Mouse (Mus musculus) MEL (cell line): ENCODE results near the gene Vps13d. TPM values are rescaled to one million over a fixed set of nuclear protein-coding genes. Genes with fewer than 3 reads are reported as not detected.
A peak's percentile ranks its signal among the peaks of the same experiment; 100 is the strongest.

Experiments used
- DNase-seq: peaks from one replicate; pipeline ENCODE4 v3.0.0; 2011; ENCODE audit warnings: low read depth, low spot score
- H3K27ac ChIP-seq: 2 replicates; pipeline ENCODE4 v1.5.1; 2012; ENCODE audit warnings: low read depth, mild to moderate bottlenecking, control low read depth, low read length, moderate library complexity; ENCODE audit not compliant: control insufficient read depth
- H3K27me3 ChIP-seq, 2 experiments: fragments of 150-350 bp in 1 of 2; sonication (generic) in 1 of 2; 2 replicates each; pipeline ENCODE4 v1.6.1; 2012; ENCODE audit warnings: low read length in 2 of 2, mild to moderate bottlenecking in 2 of 2, improper control_type of control experiment in 1 of 2, moderate library complexity in 1 of 2; ENCODE audit not compliant: insufficient read depth in 2 of 2, control insufficient read depth in 1 of 2
- H3K36me3 ChIP-seq, 2 experiments: 2 replicates each; pipeline ENCODE4 v1.6.1; 2012 to 2014; ENCODE audit warnings: low read length in 2 of 2, improper control_type of control experiment in 1 of 2, inconsistent platforms in 1 of 2, mild to moderate bottlenecking in 1 of 2; ENCODE audit not compliant: insufficient read depth in 2 of 2, control insufficient read depth in 1 of 2
- H3K4me1 ChIP-seq, 2 experiments: fragments of 150-350 bp in 1 of 2; sonication (generic) in 1 of 2; 2 replicates each; pipeline ENCODE4 v1.6.1; 2012; ENCODE audit warnings: low read length in 2 of 2, improper control_type of control experiment in 1 of 2, mild to moderate bottlenecking in 1 of 2; ENCODE audit not compliant: insufficient read depth in 2 of 2, control insufficient read depth in 1 of 2
- H3K4me3 ChIP-seq, 2 experiments: fragments of 150-350 bp in 1 of 2; sonication (generic) in 1 of 2; 2 replicates each; pipeline ENCODE4 v1.5.1; 2012; ENCODE audit warnings: low read depth in 2 of 2, low read length in 2 of 2, mild to moderate bottlenecking in 2 of 2, moderate library complexity in 2 of 2, control low read depth in 1 of 2, improper control_type of control experiment in 1 of 2; ENCODE audit not compliant: control insufficient read depth in 1 of 2, insufficient read depth in 1 of 2
- H3K79me2 ChIP-seq: 2 replicates; pipeline ENCODE4 v1.6.1; 2012; ENCODE audit warnings: mild to moderate bottlenecking, low read length, moderate library complexity; ENCODE audit not compliant: control insufficient read depth, poor library complexity, insufficient read depth
- H3K9ac ChIP-seq: 2 replicates; pipeline ENCODE4 v1.6.1; 2012; ENCODE audit warnings: low read depth, mild to moderate bottlenecking, control low read depth, low read length, moderate library complexity; ENCODE audit not compliant: control insufficient read depth, poor library complexity, severe bottlenecking
- H3K9me3 ChIP-seq: fragments of 150-350 bp; sonication (generic); replicated peaks from 2 replicates; pipeline ENCODE4 v1.6.1; 2012; ENCODE audit warnings: mild to moderate bottlenecking, low read length, improper control_type of control experiment, moderate library complexity; ENCODE audit not compliant: insufficient read depth
- BHLHE40 ChIP-seq: IDR thresholded peaks from 2 replicates; pipeline ENCODE4 v1.6.1; 2012; ENCODE audit warnings: low read depth, mild to moderate bottlenecking, inconsistent platforms, low read length, improper control_type of control experiment, borderline replicate concordance
- CHD1 ChIP-seq: IDR thresholded peaks from 2 replicates; pipeline ENCODE4 v1.6.1; 2012; ENCODE audit warnings: low read depth, mild to moderate bottlenecking, inconsistent platforms, low read length, improper control_type of control experiment
- CHD2 ChIP-seq: IDR thresholded peaks from 2 replicates; pipeline ENCODE4 v1.6.1; 2011; ENCODE audit warnings: low read length, improper control_type of control experiment
- EP300 ChIP-seq, 2 experiments: IDR thresholded peaks; 2 replicates each; pipeline ENCODE4 v1.6.1; 2011; ENCODE audit warnings: improper control_type of control experiment in 2 of 2, low read length in 2 of 2, low read depth in 1 of 2, mild to moderate bottlenecking in 1 of 2
- ETS1 ChIP-seq: IDR thresholded peaks from 2 replicates; pipeline ENCODE4 v1.6.1; 2012; ENCODE audit warnings: low read depth, mild to moderate bottlenecking, inconsistent platforms, low read length, improper control_type of control experiment, moderate library complexity
- GABPA ChIP-seq: IDR thresholded peaks from 2 replicates; pipeline ENCODE4 v1.6.1; 2012; ENCODE audit warnings: low read depth, mild to moderate bottlenecking, inconsistent platforms, low read length, improper control_type of control experiment, moderate library complexity
- HCFC1 ChIP-seq: IDR thresholded peaks from 2 replicates; pipeline ENCODE4 v1.6.1; 2012; ENCODE audit warnings: low read depth, mild to moderate bottlenecking, inconsistent platforms, low read length, improper control_type of control experiment, moderate library complexity
- JUND ChIP-seq: IDR thresholded peaks from 2 replicates; pipeline ENCODE4 v1.6.1; 2011; ENCODE audit warnings: low read depth, mild to moderate bottlenecking, improper control_type of control experiment, low read length
- KAT2A ChIP-seq: conservative IDR thresholded peaks from 2 replicates; pipeline ENCODE4 v1.6.1; 2012; ENCODE audit warnings: low read depth, low read length, improper control_type of control experiment, inconsistent platforms
- MAZ ChIP-seq: IDR thresholded peaks from 2 replicates; pipeline ENCODE4 v1.6.1; 2012; ENCODE audit warnings: low read depth, mild to moderate bottlenecking, inconsistent platforms, low read length, improper control_type of control experiment
- MXI1 ChIP-seq: IDR thresholded peaks from 2 replicates; pipeline ENCODE4 v1.6.1; 2011; ENCODE audit warnings: mild to moderate bottlenecking, low read depth, low read length, improper control_type of control experiment
- MYB ChIP-seq: IDR thresholded peaks from 2 replicates; pipeline ENCODE4 v1.6.1; 2011; ENCODE audit warnings: mild to moderate bottlenecking, low read depth, low read length, improper control_type of control experiment
- NELFE ChIP-seq: IDR thresholded peaks from 2 replicates; pipeline ENCODE4 v1.6.1; 2011; ENCODE audit warnings: low read depth, low read length, improper control_type of control experiment
- NRF1 ChIP-seq: IDR thresholded peaks from 2 replicates; pipeline ENCODE4 v1.6.1; 2014; ENCODE audit warnings: low read depth, mild to moderate bottlenecking, inconsistent platforms, low read length, improper control_type of control experiment, moderate library complexity; ENCODE audit not compliant: poor library complexity, insufficient read depth, severe bottlenecking
- POLR2A ChIP-seq, 2 experiments: IDR thresholded peaks; 2 replicates each; pipeline ENCODE4 v1.6.1; 2011 to 2012; ENCODE audit warnings: low read length in 2 of 2, mild to moderate bottlenecking in 2 of 2, control low read depth in 1 of 2, improper control_type of control experiment in 1 of 2, low read depth in 1 of 2, moderate library complexity in 1 of 2; ENCODE audit not compliant: control insufficient read depth in 1 of 2, insufficient read depth in 1 of 2, poor library complexity in 1 of 2
- POLR2AphosphoS5 ChIP-seq: IDR thresholded peaks from 2 replicates; pipeline ENCODE4 v1.6.1; 2012; ENCODE audit warnings: low read depth, borderline replicate concordance, mild to moderate bottlenecking, inconsistent platforms, low read length, moderate library complexity, mixed read lengths
- RCOR1 ChIP-seq: IDR thresholded peaks from 2 replicates; pipeline ENCODE4 v1.6.1; 2012; ENCODE audit warnings: low read depth, mild to moderate bottlenecking, inconsistent platforms, low read length, improper control_type of control experiment
- TBP ChIP-seq: IDR thresholded peaks from 2 replicates; pipeline ENCODE4 v1.8.0; 2011; ENCODE audit warnings: low read depth, low read length, improper control_type of control experiment
- TCF12 ChIP-seq: IDR thresholded peaks from 2 replicates; pipeline ENCODE4 v1.6.1; 2014; ENCODE audit warnings: low read depth, mild to moderate bottlenecking, inconsistent platforms, low read length, improper control_type of control experiment, moderate library complexity
- UBTF ChIP-seq: IDR thresholded peaks from 2 replicates; pipeline ENCODE4 v1.6.1; 2012; ENCODE audit warnings: low read depth, mild to moderate bottlenecking, inconsistent platforms, low read length, improper control_type of control experiment, moderate library complexity, borderline replicate concordance; ENCODE audit not compliant: insufficient read depth
- USF1 ChIP-seq: IDR thresholded peaks from 2 replicates; pipeline ENCODE4 v1.6.1; 2014; ENCODE audit warnings: low read depth, mild to moderate bottlenecking, inconsistent platforms, low read length, improper control_type of control experiment, moderate library complexity
- ZC3H11A ChIP-seq: IDR thresholded peaks from 2 replicates; pipeline ENCODE4 v1.6.1; 2012; ENCODE audit warnings: low read depth, mild to moderate bottlenecking, inconsistent platforms, low read length, improper control_type of control experiment
- ZKSCAN1 ChIP-seq: IDR thresholded peaks from 2 replicates; pipeline ENCODE4 v1.6.1; 2012; ENCODE audit warnings: low read depth, mild to moderate bottlenecking, inconsistent platforms, low read length, improper control_type of control experiment, moderate library complexity
- ZMIZ1 ChIP-seq: IDR thresholded peaks from 2 replicates; pipeline ENCODE4 v1.6.1; 2012; ENCODE audit warnings: low read depth, mild to moderate bottlenecking, inconsistent platforms, low read length, improper control_type of control experiment, moderate library complexity
- ZNF384 ChIP-seq: IDR thresholded peaks from 2 replicates; pipeline ENCODE4 v1.6.1; 2012; ENCODE audit warnings: low read depth, mild to moderate bottlenecking, inconsistent platforms, low read length, improper control_type of control experiment
- polyA plus RNA-seq, 2 experiments: library from polyadenylated mRNA; stranded (reverse) in 1 of 2; unstranded in 1 of 2; fragments of >175 nt in 1 of 2; fragments of >200 nt in 1 of 2; gene quantifications; 2 replicates each; pipeline versions ENCODE4 v1.2.1 to v1.2.4; 2012; ENCODE audit warnings: low replicate concordance in 2 of 2, low read depth in 1 of 2; ENCODE audit not compliant: insufficient read length in 2 of 2, insufficient read depth in 1 of 2, missing spikeins in 1 of 2
- total RNA-seq: library from RNA; depleted of rRNA; stranded (reverse); fragments of 300-350 nt; gene quantifications from 2 replicates; pipeline ENCODE4 v1.2.3, GENCODE M21; 2012

The Vps13d gene
- total and polyA plus RNA-seq, 3 experiments: 8.9 to 14.5 (median 13.2) TPM

GRCm38 (mm10) chr4:145195172-145195571, 367 bp upstream of the Vps13d start:
- Histone ChIP-seq H3K36me3 (peaks cover 2 to 24% of the 10 kb centered on the region in 2 experiments; a peak in 3 of 4 replicates), H3K9me3 (no peaks in the 10 kb centered on the region)
- TF ChIP-seq BHLHE40: no peak
- no peak for TF ChIP-seq NELFE
- no peak for TF ChIP-seq HCFC1
- TF ChIP-seq, all 39 proteins: peak for 0
- Histone ChIP-seq H3K4me3 (no peak overlapping the region), H3K9ac (no peak overlapping the region), H3K4me1 (peaks cover 10 to 21% of the 10 kb centered on the region in 2 experiments), H3K27me3 (no peaks in the 10 kb centered on the region), H3K27ac (no peak overlapping the region), H3K79me2 (peaks cover 22% of the 10 kb centered on the region)
- no peak for DNase-seq

DNA sequence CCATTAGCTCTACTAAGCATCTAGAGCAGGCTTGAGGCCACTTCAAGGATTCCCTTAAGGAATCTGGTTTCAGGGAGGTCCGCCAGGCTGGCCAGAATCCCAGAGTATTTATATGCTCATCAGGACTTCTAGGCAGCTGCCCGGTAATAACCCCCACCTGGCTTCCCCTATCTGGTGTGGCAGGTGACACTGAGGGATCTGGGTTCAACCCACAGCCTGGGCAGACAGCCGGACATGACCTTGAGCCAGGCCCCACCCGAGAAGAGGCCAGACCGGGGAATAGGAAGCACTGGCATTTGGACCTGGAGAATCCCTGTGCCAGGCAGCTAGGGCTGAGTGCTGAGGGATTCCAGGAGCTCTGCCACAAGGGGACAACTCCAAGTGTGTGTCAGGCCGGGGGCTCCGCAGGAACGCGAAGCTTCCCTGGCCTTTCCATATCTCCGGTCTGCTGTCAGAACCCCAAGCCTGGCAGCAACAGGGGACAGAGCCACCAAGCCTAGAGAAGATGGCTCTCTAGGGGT, 754 bp downstream of the Vps13d start:
- peak; percentile 49 for DNase-seq

GRCm38 (mm10) chr4:145193406-145193805, 1.4 kb downstream of the Vps13d start:
- Histone ChIP-seq H3K27me3 (no peaks in the 10 kb centered on the region), H3K79me2 (peaks cover 22% of the 10 kb centered on the region), H3K36me3 (peaks cover 2 to 18% of the 10 kb centered on the region in 2 experiments; a peak in 3 of 4 replicates), H3K4me1 (peaks cover 10 to 14% of the 10 kb centered on the region in 2 experiments), H3K4me3 (peak overlapping the region; percentile 83 to 98; a peak in 3 of 4 replicates), H3K9ac (peak overlapping the region; percentile 92), H3K9me3 (no peaks in the 10 kb centered on the region), H3K27ac (no peak overlapping the region)
- peak; percentile 38 for DNase-seq
- TF ChIP-seq ZMIZ1 (no peak), ETS1 (no peak), ZNF384 (no peak), RCOR1 (no peak), CHD1 (no peak), GABPA (no peak), NRF1 (no peak), POLR2AphosphoS5 (no peak)

More for the DNA sequence above, 754 bp downstream of the Vps13d start:
- Histone ChIP-seq H3K27me3 (no peaks in the 10 kb centered on the region), H3K79me2 (peaks cover 22% of the 10 kb centered on the region), H3K4me3 (peak overlapping the region; percentile 83 to 98), H3K4me1 (peaks cover 10 to 14% of the 10 kb centered on the region in 2 experiments), H3K36me3 (peaks cover 2 to 18% of the 10 kb centered on the region in 2 experiments; a peak in 3 of 4 replicates), H3K27ac (0 out of 2 replicates have a peak overlapping the region, but pooled peaks have one; percentile 4), H3K9ac (peak overlapping the region; percentile 92), H3K9me3 (no peaks in the 10 kb centered on the region)
- TF ChIP-seq MAZ (no peak), EP300 (IDR thresholded peaks at IDR 0.05; ENCODE audit: low read depth in 1 of 2, low read length in 2 of 2) (no peak), MXI1 (no peak), TCF12 (no peak), POLR2A (IDR thresholded peaks at IDR 0.05; ENCODE audit: control insufficient read depth in 1 of 2, insufficient read depth in 1 of 2, low read depth in 1 of 2, low read length in 2 of 2, poor library complexity in 1 of 2) (no peak), USF1 (no peak), BHLHE40 (no peak), ZC3H11A (no peak), TBP (no peak), JUND (no peak), ZKSCAN1 (no peak), KAT2A (no peak), MYB (no peak), CHD2 (no peak), ZMIZ1 (no peak), UBTF (no peak)
